Mouse (Mus musculus): Measurements from ENCODE around the gene Gm14744. TPM values are rescaled to one million over a fixed set of nuclear protein-coding genes. Genes with fewer than 3 reads are reported as not detected.
"Not testable (repeated sequence)": the region's sequence is repeated elsewhere in the genome, so short reads cannot be mapped to it uniquely, and the experiment has no call there.

Gene Gm14744
- total RNA-seq (2015) (not detected in 2 replicates), total RNA-seq (2017) (not detected in 2 replicates)

- ATAC-seq (replicated peaks; ENCODE audit: poor library complexity) = not testable (repeated sequence)
Measured at GRCm38 (mm10) chrX:77864458-77864857, at the start of gene Gm14744. Gene Gm14744 (plus strand): TSS chrX:77864758.

- ATAC-seq (replicated peaks; ENCODE audit: poor library complexity) = no peak
Measured at GRCm38 (mm10) chrX:77853523-77853922, 11.0 kb upstream of the Gm14744 start, which contains the start of gene Pbsn. Gene Pbsn (minus strand): TSS chrX:77853623.

DNA sequence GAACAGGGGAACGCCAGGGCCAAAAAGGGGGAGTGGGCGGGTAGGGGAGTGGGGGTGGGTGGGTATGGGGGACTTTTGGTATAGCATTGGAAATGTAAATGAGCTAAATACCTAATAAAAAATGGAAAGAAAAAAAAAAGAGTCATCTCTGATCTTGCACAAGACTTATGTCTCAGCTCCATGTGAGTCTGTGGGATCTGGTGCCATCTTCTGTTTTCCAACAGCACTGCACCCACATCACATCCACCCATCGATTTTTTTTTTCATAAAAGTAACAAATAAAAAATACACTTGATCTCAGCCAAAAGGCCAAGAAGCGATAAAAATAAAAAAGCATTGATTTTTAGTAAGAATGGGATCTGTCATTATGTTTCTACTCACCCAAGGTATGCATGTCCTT is 15.5 kb downstream of the Gm14744 start:
- 0 out of 2 replicates have a peak, but pooled peaks have one; percentile 37 for ATAC-seq (replicated peaks; ENCODE audit: poor library complexity)

Other genes starting within 250 kb of the Gm14744 start
- gene Prkx, start 68.5 kb upstream of the Gm14744 start, total RNA-seq (2015) = 14.6 and 14.9 TPM in 2 replicates
- 5.7 TPM in 2 replicates for gene Prkx, start 68.5 kb upstream of the Gm14744 start, total RNA-seq (2017)
- gene Pbsn, start 11.1 kb upstream of the Gm14744 start, total RNA-seq (2015) = not detected in 2 replicates
- not detected in 2 replicates for gene Pbsn, start 11.1 kb upstream of the Gm14744 start, total RNA-seq (2017)
- gene 5430402E10Rik, start 60.3 kb downstream of the Gm14744 start, total RNA-seq (2015) = not detected in 2 replicates
- not detected in 2 replicates for gene 5430402E10Rik, start 60.3 kb downstream of the Gm14744 start, total RNA-seq (2017)
- gene Obp1a, start 226.6 kb downstream of the Gm14744 start, total RNA-seq (2015) = not detected in 2 replicates
- not detected in 2 replicates for gene Obp1a, start 226.6 kb downstream of the Gm14744 start, total RNA-seq (2017)

Data from megakaryocyte progenitor cell, adult 5-6 weeks (primary cell).